Mouse (Mus musculus) embryonic facial prominence, embryonic 11.5 days (tissue): Measurements from ENCODE around the gene Bbs2. TPM values are rescaled to one million over a fixed set of nuclear protein-coding genes. Genes with fewer than 3 reads are reported as not detected.

Experiments used
- polyA plus RNA-seq: library from polyadenylated mRNA; unstranded; fragments of >200 nt; fragmentation: Nextera tagmentation; extraction: Ambion mirVana; gene quantifications from 2 replicates; pipeline ENCODE4 v1.2.1, GENCODE M21; 2014

The Bbs2 gene
- polyA plus RNA-seq, 1 experiment from 2014 or later = 21.0 TPM

Other genes starting within 250 kb of the Bbs2 start
- 48.2 and 49.5 TPM in 2 replicates for gene Amfr, start 86.1 kb downstream of the Bbs2 start, polyA plus RNA-seq
- gene Nudt21, start 61.9 kb downstream of the Bbs2 start, polyA plus RNA-seq = 158 and 182 TPM in 2 replicates
- gene Ogfod1, start 61.7 kb downstream of the Bbs2 start, polyA plus RNA-seq = 14.8 and 19.2 TPM in 2 replicates
- gene Mt4, start 38.3 kb upstream of the Bbs2 start, polyA plus RNA-seq = not detected in 2 replicates
- 5.9 and 7.0 TPM in 2 replicates for gene Mt3, start 53.7 kb upstream of the Bbs2 start, polyA plus RNA-seq
- 32.1 and 33.5 TPM in 2 replicates for gene Mt2, start 73.7 kb upstream of the Bbs2 start, polyA plus RNA-seq
- 99.7 and 108 TPM in 2 replicates for gene Mt1, start 80.2 kb upstream of the Bbs2 start, polyA plus RNA-seq
- 132 and 138 TPM in 2 replicates for gene Nup93, start 115.6 kb upstream of the Bbs2 start, polyA plus RNA-seq
- gene Slc12a3, start 230.3 kb upstream of the Bbs2 start, polyA plus RNA-seq = not detected in 2 replicates